Mouse (Mus musculus): ENCODE results near the gene Trim56. TPM values are rescaled to one million over a fixed set of nuclear protein-coding genes. Genes with fewer than 3 reads are reported as not detected.

Gene Trim56
- polyA plus RNA-seq, 1 experiment from 2014 or later = 2.4 TPM

DNA sequence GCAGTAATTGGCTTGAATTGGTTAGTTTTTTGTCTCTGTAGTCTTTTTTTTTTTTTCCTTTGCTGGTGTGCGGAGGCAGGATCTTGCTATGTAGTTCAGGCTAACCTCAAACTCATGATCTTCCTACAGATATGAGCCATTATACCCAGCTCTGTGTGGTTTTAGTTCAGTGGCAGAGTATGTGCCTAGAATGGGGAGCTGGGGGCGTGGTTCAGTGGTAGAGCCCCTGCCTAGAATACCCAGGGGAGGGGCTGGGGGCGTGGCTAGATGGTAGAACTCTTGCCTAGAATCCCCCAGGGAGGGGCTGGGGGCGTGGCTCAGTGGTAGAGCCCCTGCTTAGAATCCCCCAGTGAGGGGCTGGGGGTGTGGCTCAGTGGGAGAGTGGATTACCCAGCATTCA, 47.3 kb downstream of the Trim56 start:
- 0 out of 2 replicates have a peak, but pooled peaks cover 6% of the 10 kb centered on the region for H3K27me3 ChIP-seq
- H3K36me3 ChIP-seq = no peaks in the 10 kb centered on the region
- WGBS = 79% methylated on average over 4 of the region's 4 CpGs
- peaks cover 11% of the 10 kb centered on the region for H3K4me1 ChIP-seq (replicated peaks)
- H3K4me3 ChIP-seq = no peak overlapping the region
- H3K9ac ChIP-seq = no peak overlapping the region
- no peaks in the 10 kb centered on the region for H3K9me3 ChIP-seq
- no peak for ATAC-seq (ENCODE audit: low FRiP score)
- H3K4me2 ChIP-seq = no peak overlapping the region
- no peak overlapping the region for H3K27ac ChIP-seq

DNA sequence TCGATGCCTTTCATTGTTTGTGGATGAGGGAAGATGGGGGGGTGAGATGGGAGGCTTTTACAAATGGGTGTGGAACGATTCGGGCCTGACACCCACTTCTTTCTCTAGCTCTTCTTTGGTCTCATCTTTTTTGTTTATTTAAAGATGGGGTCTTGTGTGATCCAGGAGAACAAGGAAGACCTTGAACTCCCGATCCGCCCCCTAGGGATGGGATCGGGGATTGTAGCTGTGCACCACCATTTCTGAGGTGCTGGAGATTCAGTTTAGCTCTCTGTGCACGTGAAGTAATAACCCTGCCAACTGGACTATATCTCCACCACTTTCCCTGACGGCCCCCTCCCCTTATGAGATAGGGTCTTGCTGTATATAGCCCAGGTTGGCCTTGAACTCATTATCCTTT, 50.1 kb downstream of the Trim56 start:
- H3K9ac ChIP-seq = no peak overlapping the region
- no peaks in the 10 kb centered on the region for H3K9me3 ChIP-seq
- no peaks in the 10 kb centered on the region for H3K36me3 ChIP-seq
- H3K4me2 ChIP-seq = no peak overlapping the region
- no peak overlapping the region for H3K27ac ChIP-seq
- 76% methylated on average over 8 of the region's 8 CpGs for WGBS
- ATAC-seq (ENCODE audit: low FRiP score) = no peak
- H3K27me3 ChIP-seq = 0 out of 2 replicates have a peak, but pooled peaks cover 6% of the 10 kb centered on the region
- no peak overlapping the region for H3K4me3 ChIP-seq
- no peaks in the 10 kb centered on the region for H3K4me1 ChIP-seq (replicated peaks)

DNA sequence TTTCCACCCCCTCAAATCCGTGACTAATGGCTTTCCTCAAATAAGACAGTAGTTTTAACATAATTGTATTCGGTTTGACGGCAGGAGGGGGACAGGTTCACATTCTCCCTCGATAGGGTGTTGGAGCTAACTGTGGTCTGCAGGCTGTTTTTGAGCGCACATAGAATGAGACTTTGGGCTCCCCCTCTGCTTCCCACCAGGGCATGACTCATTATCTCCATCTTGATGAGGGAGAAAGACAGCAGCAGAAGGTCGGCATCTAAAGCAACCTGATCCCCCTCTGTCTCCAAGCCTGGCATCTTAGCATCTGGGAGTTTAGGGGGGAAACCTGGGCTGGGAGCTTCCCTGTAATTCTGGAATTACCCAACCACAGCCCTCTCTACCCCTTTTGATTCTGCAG, 50.6 kb downstream of the Trim56 start:
- H3K27me3 ChIP-seq = 0 out of 2 replicates have a peak, but pooled peaks cover 6% of the 10 kb centered on the region
- no peak for ATAC-seq (ENCODE audit: low FRiP score)
- H3K4me3 ChIP-seq = no peak overlapping the region
- 64% methylated on average over 6 of the region's 6 CpGs for WGBS
- H3K9me3 ChIP-seq = no peaks in the 10 kb centered on the region
- no peak overlapping the region for H3K27ac ChIP-seq
- no peak overlapping the region for H3K9ac ChIP-seq
- no peaks in the 10 kb centered on the region for H3K4me1 ChIP-seq (replicated peaks)
- no peaks in the 10 kb centered on the region for H3K36me3 ChIP-seq
- H3K4me2 ChIP-seq = no peak overlapping the region

DNA sequence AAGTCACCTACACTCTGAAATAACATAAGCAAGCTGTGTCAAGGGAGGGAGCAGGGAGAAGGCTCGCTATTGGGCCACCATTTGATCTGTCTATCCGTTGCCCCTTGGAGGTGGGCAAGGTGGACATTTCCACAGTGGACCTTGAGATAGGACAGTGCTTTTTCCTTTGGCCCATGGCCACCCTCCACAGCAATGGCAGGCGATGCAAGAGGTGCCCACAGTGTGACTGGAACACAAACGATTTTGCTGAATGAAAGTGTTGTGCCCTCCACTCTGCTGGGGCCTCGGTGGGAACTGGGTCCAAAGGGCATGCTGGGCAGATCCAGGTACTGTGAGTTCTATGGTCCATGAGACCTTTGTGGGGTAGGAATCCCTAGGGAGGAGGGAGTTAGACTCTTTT, 53.4 kb downstream of the Trim56 start:
- no peak for ATAC-seq (ENCODE audit: low FRiP score)
- no peaks in the 10 kb centered on the region for H3K36me3 ChIP-seq
- no peaks in the 10 kb centered on the region for H3K9me3 ChIP-seq
- H3K9ac ChIP-seq = no peak overlapping the region
- H3K27ac ChIP-seq = no peak overlapping the region
- H3K4me1 ChIP-seq (replicated peaks) = no peaks in the 10 kb centered on the region
- no peak overlapping the region for H3K4me3 ChIP-seq
- H3K27me3 ChIP-seq = 0 out of 2 replicates have a peak, but pooled peaks cover under 1% of the 10 kb centered on the region
- 86% methylated on average over 5 of the region's 5 CpGs for WGBS
- no peak overlapping the region for H3K4me2 ChIP-seq

DNA sequence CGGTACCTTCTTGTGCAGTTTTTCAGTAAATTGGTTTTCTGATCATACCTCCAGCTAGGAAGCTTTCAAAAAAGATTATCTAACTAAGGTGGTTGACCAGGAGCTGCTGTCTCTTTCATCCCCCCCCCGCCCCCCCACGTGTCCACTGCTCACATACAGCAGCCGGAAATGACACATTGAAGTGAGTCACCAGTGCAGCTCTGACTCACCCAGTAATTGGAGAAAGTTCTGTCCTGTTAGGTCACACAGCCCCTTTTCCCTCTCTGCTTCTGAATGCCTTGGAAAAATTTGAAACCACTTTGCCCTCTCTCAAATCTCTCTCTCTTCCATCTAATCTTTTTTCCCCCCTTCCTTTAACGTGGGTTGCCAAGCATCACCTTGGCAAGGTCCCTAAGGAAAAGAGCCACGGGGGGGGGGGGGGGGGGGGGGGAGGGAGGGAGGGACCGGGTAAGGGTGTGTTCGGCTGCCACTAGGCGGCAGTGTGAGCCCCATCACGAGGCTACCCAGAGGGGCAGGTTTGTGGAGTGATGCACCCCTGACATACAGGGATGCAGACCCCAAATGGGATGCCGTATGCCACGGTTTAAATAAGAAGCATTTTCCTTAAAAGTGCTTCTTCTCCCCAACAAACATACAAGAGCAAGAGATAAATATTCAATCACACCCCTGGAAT, 54.1 kb downstream of the Trim56 start:
- H3K9me3 ChIP-seq = no peaks in the 10 kb centered on the region
- no peak overlapping the region for H3K9ac ChIP-seq
- no peak overlapping the region for H3K4me2 ChIP-seq
- H3K4me1 ChIP-seq (replicated peaks) = no peaks in the 10 kb centered on the region
- no peaks in the 10 kb centered on the region for H3K36me3 ChIP-seq
- H3K4me3 ChIP-seq = no peak overlapping the region
- no peaks in the 10 kb centered on the region; the same call in 1 of the 2 replicates for H3K27me3 ChIP-seq
- WGBS = 36% methylated on average over 9 of the region's 12 CpGs
- no peak for ATAC-seq (ENCODE audit: low FRiP score)
- no peak overlapping the region for H3K27ac ChIP-seq

Other genes starting within 250 kb of the Trim56 start
- gene Col26a1, start 233.0 kb downstream of the Trim56 start, polyA plus RNA-seq (2015; fragmentation: Nextera tagmentation; extraction: Ambion mirVana) = 30.2 and 33.8 TPM in 2 replicates
- gene Ift22, start 208.1 kb downstream of the Trim56 start, polyA plus RNA-seq (2015; fragmentation: Nextera tagmentation; extraction: Ambion mirVana) = 118 and 125 TPM in 2 replicates
- gene Fis1, start 162.9 kb downstream of the Trim56 start, polyA plus RNA-seq (2015; fragmentation: Nextera tagmentation; extraction: Ambion mirVana) = 398 and 404 TPM in 2 replicates
- gene Cldn15, start 149.6 kb downstream of the Trim56 start, polyA plus RNA-seq (2015; fragmentation: Nextera tagmentation; extraction: Ambion mirVana) = 0.21 and 0.35 TPM in 2 replicates
- gene Plod3, start 129.2 kb downstream of the Trim56 start, polyA plus RNA-seq (2015; fragmentation: Nextera tagmentation; extraction: Ambion mirVana) = 34.0 and 38.1 TPM in 2 replicates
- gene Znhit1, start 128.2 kb downstream of the Trim56 start, polyA plus RNA-seq (2015; fragmentation: Nextera tagmentation; extraction: Ambion mirVana) = 107 and 109 TPM in 2 replicates
- 1.6 and 1.9 TPM in 2 replicates for gene Vgf, start 89.8 kb downstream of the Trim56 start, polyA plus RNA-seq (2015; fragmentation: Nextera tagmentation; extraction: Ambion mirVana)
- gene Ap1s1, start 70.1 kb downstream of the Trim56 start, polyA plus RNA-seq (2015; fragmentation: Nextera tagmentation; extraction: Ambion mirVana) = 220 and 236 TPM in 2 replicates
- gene Serpine1, start 43.9 kb downstream of the Trim56 start, polyA plus RNA-seq (2015; fragmentation: Nextera tagmentation; extraction: Ambion mirVana) = 0.06 and 0.16 TPM in 2 replicates
- gene Muc3, start 33.1 kb upstream of the Trim56 start, polyA plus RNA-seq (2015; fragmentation: Nextera tagmentation; extraction: Ambion mirVana) = not detected in 2 replicates
- gene Muc3a, start 96.2 kb upstream of the Trim56 start, polyA plus RNA-seq (2015; fragmentation: Nextera tagmentation; extraction: Ambion mirVana) = 0.12 and 0.13 TPM in 2 replicates
- 22.2 and 23.8 TPM in 2 replicates for gene Ache, start 171.3 kb upstream of the Trim56 start, polyA plus RNA-seq (2015; fragmentation: Nextera tagmentation; extraction: Ambion mirVana)
- gene Ufsp1, start 178.4 kb upstream of the Trim56 start, polyA plus RNA-seq (2015; fragmentation: Nextera tagmentation; extraction: Ambion mirVana) = 12.9 and 14.1 TPM in 2 replicates
- gene Srrt, start 191.5 kb upstream of the Trim56 start, polyA plus RNA-seq (2015; fragmentation: Nextera tagmentation; extraction: Ambion mirVana) = 105 and 113 TPM in 2 replicates
- 19.2 and 20.0 TPM in 2 replicates for gene Trip6, start 198.2 kb upstream of the Trim56 start, polyA plus RNA-seq (2015; fragmentation: Nextera tagmentation; extraction: Ambion mirVana)
- 25.8 and 27.4 TPM in 2 replicates for gene Slc12a9, start 217.4 kb upstream of the Trim56 start, polyA plus RNA-seq (2015; fragmentation: Nextera tagmentation; extraction: Ambion mirVana)
- gene Ephb4, start 233.9 kb upstream of the Trim56 start, polyA plus RNA-seq (2015; fragmentation: Nextera tagmentation; extraction: Ambion mirVana) = 9.2 and 9.4 TPM in 2 replicates